Mouse (Mus musculus) midbrain, embryonic 12.5 days (tissue): ENCODE results near the gene Gm20517. TPM values are rescaled to one million over a fixed set of nuclear protein-coding genes. Genes with fewer than 3 reads are reported as not detected.

ENCODE experiments used
- ATAC-seq: fragments of 200-750 bp; cut with Nextera tagmentation; 2 replicates; pipeline ENCODE4 v1.8.0; 2017; ENCODE audit warnings: low read depth, moderate TSS enrichment, moderate library complexity; ENCODE audit not compliant: low FRiP score
- H3K27ac ChIP-seq: fragments of 300-500 bp; sonication (generic); replicated peaks from 2 replicates; pipeline ENCODE4 v1.5.1; 2016; ENCODE audit warnings: mild to moderate bottlenecking
- H3K27me3 ChIP-seq: fragments of 300-500 bp; sonication (generic); 2 replicates; pipeline ENCODE4 v1.6.1; 2016; ENCODE audit warnings: mild to moderate bottlenecking
- H3K36me3 ChIP-seq: fragments of 300-500 bp; sonication (generic); 2 replicates; pipeline ENCODE4 v1.6.1; 2016
- H3K4me1 ChIP-seq: fragments of 300-500 bp; sonication (generic); 2 replicates; pipeline ENCODE4 v1.6.1; 2016
- H3K4me2 ChIP-seq: fragments of 300-500 bp; sonication (generic); replicated peaks from 2 replicates; pipeline ENCODE4 v1.6.1; 2016; ENCODE audit warnings: mild to moderate bottlenecking, moderate library complexity
- H3K4me3 ChIP-seq: fragments of 300-500 bp; sonication (generic); 2 replicates; pipeline ENCODE4 v1.5.1; 2016; ENCODE audit warnings: mild to moderate bottlenecking
- H3K9ac ChIP-seq: fragments of 300-500 bp; sonication (generic); replicated peaks from 2 replicates; pipeline ENCODE4 v1.6.1; 2016; ENCODE audit warnings: mild to moderate bottlenecking, moderate library complexity
- H3K9me3 ChIP-seq: fragments of 300-500 bp; sonication (generic); 2 replicates; pipeline ENCODE4 v1.6.1; 2016; ENCODE audit warnings: mild to moderate bottlenecking
- WGBS: fragments of 180-500 bp; shearing (Covaris S2); methylation state at CpG from one replicate; pipeline ENCODE4 v1.1.7; 2016; 5-methylcytosine and 5-hydroxymethylcytosine counted together
- polyA plus RNA-seq: library from polyadenylated mRNA; unstranded; fragments of >200 nt; fragmentation: Nextera tagmentation; extraction: Ambion mirVana; gene quantifications from 2 replicates; pipeline ENCODE4 v1.2.1, GENCODE M21; 2016

Gene Gm20517
- polyA plus RNA-seq, 1 experiment from 2014 or later: 2.2 TPM

- no peaks in the 10 kb centered on the region for H3K9me3 ChIP-seq
- H3K4me1 ChIP-seq: peaks cover 10% of the 10 kb centered on the region
- no peak overlapping the region for H3K9ac ChIP-seq
- no peak for ATAC-seq
- H3K27ac ChIP-seq: no peak overlapping the region
- H3K4me2 ChIP-seq: no peak overlapping the region
- H3K36me3 ChIP-seq: peaks cover 9% of the 10 kb centered on the region; the same call in 1 of the 2 replicates
- 90% methylated on average over 7 of the region's 7 CpGs for WGBS
- no peaks in the 10 kb centered on the region for H3K27me3 ChIP-seq
- no peak overlapping the region for H3K4me3 ChIP-seq
Observed at GRCm38 (mm10) chr17:47664474-47664873, 53.1 kb downstream of the Gm20517 start.

GRCm38 (mm10) chr17:47669166-47669565 lies 57.8 kb downstream of the Gm20517 start:
- Histone ChIP-seq H3K4me3 (no peak overlapping the region), H3K9ac (no peak overlapping the region), H3K9me3 (no peaks in the 10 kb centered on the region), H3K4me2 (no peak overlapping the region), H3K27ac (no peak overlapping the region), H3K36me3 (peaks cover 18% of the 10 kb centered on the region), H3K4me1 (peaks cover 19% of the 10 kb centered on the region), H3K27me3 (peaks cover 32% of the 10 kb centered on the region)
- WGBS: 64% methylated on average over 4 of the region's 4 CpGs
- ATAC-seq: no peak

GRCm38 (mm10) chr17:47671988-47672310 lies 60.6 kb downstream of the Gm20517 start:
- H3K9me3 ChIP-seq: no peaks in the 10 kb centered on the region
- H3K9ac ChIP-seq: peak overlapping the region; percentile 20; the same call in 1 of the 2 replicates
- peak overlapping the region; percentile 32 for H3K4me3 ChIP-seq
- ATAC-seq: peak; percentile 38; the same call in 1 of the 2 replicates
- H3K36me3 ChIP-seq: peaks cover 26% of the 10 kb centered on the region
- H3K4me1 ChIP-seq: peaks cover 19% of the 10 kb centered on the region
- peaks cover 32% of the 10 kb centered on the region for H3K27me3 ChIP-seq
- 6% methylated on average over 14 of the region's 14 CpGs for WGBS
- peak overlapping the region; percentile 53 for H3K4me2 ChIP-seq
- H3K27ac ChIP-seq: no peak overlapping the region

- H3K27me3 ChIP-seq: peaks cover 32% of the 10 kb centered on the region
- H3K9me3 ChIP-seq: no peaks in the 10 kb centered on the region
- peaks cover 26% of the 10 kb centered on the region for H3K36me3 ChIP-seq
- peak overlapping the region; percentile 20 for H3K9ac ChIP-seq
- 4% methylated on average over 67 of the region's 68 CpGs for WGBS
- peak; percentile 77 for ATAC-seq
- no peak overlapping the region for H3K27ac ChIP-seq
- peak overlapping the region; percentile 53 for H3K4me2 ChIP-seq
- H3K4me1 ChIP-seq: peaks cover 19% of the 10 kb centered on the region
- H3K4me3 ChIP-seq: peak overlapping the region; percentile 32
Observed at GRCm38 (mm10) chr17:47672311-47673111, 61.1 kb downstream of the Gm20517 start.

- H3K4me2 ChIP-seq: no peak overlapping the region
- peaks cover 14% of the 10 kb centered on the region for H3K4me1 ChIP-seq
- H3K9ac ChIP-seq: no peak overlapping the region
- no peak overlapping the region for H3K4me3 ChIP-seq
- H3K27me3 ChIP-seq: peaks cover 18% of the 10 kb centered on the region
- H3K36me3 ChIP-seq: peaks cover 61% of the 10 kb centered on the region
- 21% methylated on average over 9 of the region's 9 CpGs for WGBS
- no peak overlapping the region for H3K27ac ChIP-seq
- no peaks in the 10 kb centered on the region for H3K9me3 ChIP-seq
- no peak for ATAC-seq
Observed at GRCm38 (mm10) chr17:47676581-47676980, 65.2 kb downstream of the Gm20517 start.

- Histone ChIP-seq H3K4me1 (no peaks in the 10 kb centered on the region), H3K4me2 (no peak overlapping the region), H3K4me3 (no peak overlapping the region), H3K9me3 (no peaks in the 10 kb centered on the region), H3K36me3 (peaks cover 72% of the 10 kb centered on the region), H3K27ac (no peak overlapping the region), H3K27me3 (peaks cover 5% of the 10 kb centered on the region), H3K9ac (no peak overlapping the region)
- 93% methylated on average over 5 of the region's 5 CpGs for WGBS
- no peak for ATAC-seq
Observed at GRCm38 (mm10) chr17:47678238-47678637, 66.8 kb downstream of the Gm20517 start.

GRCm38 (mm10) chr17:47678702-47679101 lies 67.3 kb downstream of the Gm20517 start:
- 85% methylated on average over 5 of the region's 5 CpGs for WGBS
- Histone ChIP-seq H3K27ac (no peak overlapping the region), H3K4me3 (no peak overlapping the region), H3K9ac (no peak overlapping the region), H3K27me3 (no peaks in the 10 kb centered on the region), H3K36me3 (peaks cover 69% of the 10 kb centered on the region), H3K4me2 (no peak overlapping the region), H3K9me3 (no peaks in the 10 kb centered on the region), H3K4me1 (no peaks in the 10 kb centered on the region)
- no peak for ATAC-seq

GRCm38 (mm10) chr17:47682836-47683235 lies 71.4 kb downstream of the Gm20517 start:
- H3K9ac ChIP-seq: no peak overlapping the region
- H3K4me1 ChIP-seq: peaks cover 12% of the 10 kb centered on the region
- no peak overlapping the region for H3K27ac ChIP-seq
- 89% methylated on average over 4 of the region's 4 CpGs for WGBS
- no peaks in the 10 kb centered on the region for H3K9me3 ChIP-seq
- no peaks in the 10 kb centered on the region for H3K27me3 ChIP-seq
- H3K4me2 ChIP-seq: no peak overlapping the region
- no peak overlapping the region for H3K4me3 ChIP-seq
- peaks cover 65% of the 10 kb centered on the region for H3K36me3 ChIP-seq
- no peak for ATAC-seq

- H3K9me3 ChIP-seq: no peaks in the 10 kb centered on the region
- WGBS: 1% methylated on average over 70 of the region's 70 CpGs
- H3K4me1 ChIP-seq: peaks cover 30% of the 10 kb centered on the region
- peaks cover 15% of the 10 kb centered on the region for H3K27me3 ChIP-seq
- peak overlapping the region; percentile 96 for H3K4me2 ChIP-seq
- H3K4me3 ChIP-seq: peak overlapping the region; percentile 83
- peak overlapping the region; percentile 91 for H3K9ac ChIP-seq
- H3K27ac ChIP-seq: peak overlapping the region; percentile 85
- peaks cover 19% of the 10 kb centered on the region for H3K36me3 ChIP-seq
- ATAC-seq: peak; percentile 92
Observed at GRCm38 (mm10) chr17:47687409-47688343, 76.3 kb downstream of the Gm20517 start.

- no peak for ATAC-seq
- Histone ChIP-seq H3K4me1 (peaks cover 30% of the 10 kb centered on the region), H3K27ac (peak within 1 kb of the TSS; percentile 85), H3K36me3 (peaks cover 13% of the 10 kb centered on the region), H3K4me2 (peak within 1 kb of the TSS; percentile 96), H3K9me3 (no peaks in the 10 kb centered on the region), H3K9ac (peak within 1 kb of the TSS; percentile 91), H3K4me3 (peak within 1 kb of the TSS; percentile 83), H3K27me3 (peaks cover 16% of the 10 kb centered on the region)
- WGBS: under 1% methylated on average over 9 of the region's 9 CpGs
Observed at GRCm38 (mm10) chr17:47688344-47688607, 76.9 kb downstream of the Gm20517 start, which contains the start of gene Tomm6. Gene Tomm6 (minus strand): TSS chr17:47688386.

- H3K4me3 ChIP-seq: peak within 1 kb of the TSS; percentile 83
- WGBS: under 1% methylated on average over 57 of the region's 58 CpGs
- H3K27me3 ChIP-seq: peaks cover 22% of the 10 kb centered on the region
- H3K36me3 ChIP-seq: peaks cover 12% of the 10 kb centered on the region
- peak; percentile 68 for ATAC-seq
- peak within 1 kb of the TSS; percentile 85 for H3K27ac ChIP-seq
- peak within 1 kb of the TSS; percentile 96 for H3K4me2 ChIP-seq
- peak within 1 kb of the TSS; percentile 91 for H3K9ac ChIP-seq
- H3K4me1 ChIP-seq: peaks cover 32% of the 10 kb centered on the region
- no peaks in the 10 kb centered on the region for H3K9me3 ChIP-seq
Observed at GRCm38 (mm10) chr17:47688608-47689575, 77.5 kb downstream of the Gm20517 start, which contains the start of gene Frs3. Gene Frs3 (plus strand): TSS chr17:47689030.
